Mouse (Mus musculus) hindbrain, embryonic 12.5 days (tissue): ENCODE measurements at regions not wholly inside any gene's neighbourhood (a gene's known extent, or its start where the extent isn't known, plus 50 kb on each side); places are given as distances from the start of the nearest gene placed in this dataset.

Experiments
- ATAC-seq: fragments of 200-750 bp; cut with Nextera tagmentation; 2 replicates; pipeline ENCODE4 v1.8.0; 2017; ENCODE audit warnings: moderate TSS enrichment; ENCODE audit not compliant: low FRiP score
- H3K27ac ChIP-seq: fragments of 300-500 bp; sonication (generic); 2 replicates; pipeline ENCODE4 v1.5.1; 2016; ENCODE audit warnings: mild to moderate bottlenecking
- H3K27me3 ChIP-seq: fragments of 300-500 bp; sonication (generic); 2 replicates; pipeline ENCODE4 v1.6.1; 2016; ENCODE audit warnings: mild to moderate bottlenecking
- H3K36me3 ChIP-seq: fragments of 300-500 bp; sonication (generic); 2 replicates; pipeline ENCODE4 v1.6.1; 2016; ENCODE audit warnings: mild to moderate bottlenecking
- H3K4me1 ChIP-seq: fragments of 300-500 bp; sonication (generic); 2 replicates; pipeline ENCODE4 v1.6.1; 2016
- H3K4me2 ChIP-seq: fragments of 300-500 bp; sonication (generic); replicated peaks from 2 replicates; pipeline ENCODE4 v1.6.1; 2016; ENCODE audit warnings: mild to moderate bottlenecking
- H3K4me3 ChIP-seq: fragments of 300-500 bp; sonication (generic); 2 replicates; pipeline ENCODE4 v1.5.1; 2016; ENCODE audit warnings: mild to moderate bottlenecking
- H3K9ac ChIP-seq: fragments of 300-500 bp; sonication (generic); 2 replicates; pipeline ENCODE4 v1.6.1; 2016; ENCODE audit warnings: mild to moderate bottlenecking, moderate library complexity
- H3K9me3 ChIP-seq: fragments of 300-500 bp; sonication (generic); replicated peaks from 2 replicates; pipeline ENCODE4 v1.6.1; 2016; ENCODE audit warnings: mild to moderate bottlenecking
- WGBS: fragments of 180-500 bp; shearing (Covaris S2); methylation state at CpG from one replicate; pipeline ENCODE4 v1.1.7; 2016; 5-methylcytosine and 5-hydroxymethylcytosine counted together

DNA sequence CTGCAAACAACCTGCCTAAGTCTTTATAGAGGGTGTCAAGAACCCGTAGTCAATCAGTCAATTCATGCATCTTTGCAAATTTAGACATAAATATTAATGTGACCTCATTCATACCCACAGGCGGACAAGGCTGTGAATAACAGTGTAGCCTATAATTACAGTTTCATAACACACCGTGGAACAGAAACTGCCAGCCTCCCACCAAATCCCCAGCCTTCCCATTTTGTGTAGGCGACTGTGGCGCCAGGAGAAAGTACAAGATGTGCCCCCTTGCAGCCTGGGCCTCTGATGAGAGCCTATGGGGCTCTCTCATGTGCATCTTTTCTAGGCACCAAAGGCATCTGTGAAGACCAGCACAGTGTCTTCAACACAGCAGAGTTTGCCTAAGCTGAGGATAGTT is 477.8 kb upstream of the Camk1g start:
- Histone ChIP-seq H3K36me3 (no peaks in the 10 kb centered on the region), H3K9me3 (no peaks in the 10 kb centered on the region), H3K4me2 (no peak overlapping the region), H3K27me3 (no peaks in the 10 kb centered on the region), H3K4me3 (no peak overlapping the region), H3K27ac (no peak overlapping the region), H3K4me1 (0 out of 2 replicates have a peak, but pooled peaks cover 3% of the 10 kb centered on the region), H3K9ac (no peak overlapping the region)
- 56% methylated on average over 5 of the region's 5 CpGs for WGBS
- ATAC-seq = no peak

DNA sequence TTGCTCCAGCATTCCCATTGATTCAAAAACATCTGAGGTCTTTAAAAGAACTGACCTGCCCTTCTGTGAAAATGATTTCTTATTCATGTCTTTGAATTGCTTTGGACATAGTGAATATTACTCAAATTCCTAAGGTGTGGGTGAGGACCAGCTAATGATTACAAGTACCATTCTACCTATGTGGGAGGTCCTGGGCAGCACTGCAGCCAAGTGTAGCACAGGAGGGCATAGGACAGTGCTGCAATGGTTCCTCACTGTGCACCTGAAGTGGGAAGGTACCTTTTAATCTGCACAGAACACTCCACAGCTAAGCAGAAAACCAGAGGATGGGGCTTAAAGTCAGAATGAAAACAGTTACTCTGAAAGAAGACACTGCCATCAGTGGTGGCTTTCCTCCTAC is 474.8 kb upstream of the Camk1g start:
- Histone ChIP-seq H3K9ac (no peak overlapping the region), H3K27me3 (no peaks in the 10 kb centered on the region), H3K36me3 (no peaks in the 10 kb centered on the region), H3K9me3 (no peaks in the 10 kb centered on the region), H3K27ac (no peak overlapping the region), H3K4me2 (no peak overlapping the region), H3K4me3 (no peak overlapping the region), H3K4me1 (0 out of 2 replicates have a peak, but pooled peaks cover 3% of the 10 kb centered on the region)
- ATAC-seq = no peak

DNA sequence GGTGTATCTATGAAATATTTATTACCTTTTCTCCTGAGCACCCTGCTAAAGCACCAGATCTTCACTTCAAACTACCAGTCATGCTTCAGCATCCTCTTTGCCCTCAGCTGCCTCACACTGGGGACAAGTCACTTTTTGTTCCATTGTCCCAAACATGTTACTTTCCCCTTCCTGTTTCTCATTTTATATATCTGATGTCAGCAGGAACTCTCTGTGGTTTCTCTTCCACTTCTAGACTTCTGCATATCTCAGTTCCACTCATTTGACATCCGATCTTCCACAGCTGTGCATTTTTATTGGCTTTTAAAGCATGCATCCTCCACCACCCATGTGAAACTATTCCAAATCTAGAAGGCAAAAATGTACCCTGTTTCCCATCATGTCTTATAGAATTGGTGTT is 474.4 kb upstream of the Camk1g start:
- no peaks in the 10 kb centered on the region for H3K9me3 ChIP-seq
- 64% methylated on average over 1 of the region's 1 CpGs for WGBS
- no peak overlapping the region for H3K4me3 ChIP-seq
- no peak overlapping the region for H3K4me2 ChIP-seq
- no peak overlapping the region for H3K27ac ChIP-seq
- 0 out of 2 replicates have a peak, but pooled peaks cover 3% of the 10 kb centered on the region for H3K4me1 ChIP-seq
- H3K27me3 ChIP-seq = no peaks in the 10 kb centered on the region
- no peaks in the 10 kb centered on the region for H3K36me3 ChIP-seq
- no peak for ATAC-seq
- H3K9ac ChIP-seq = no peak overlapping the region

DNA sequence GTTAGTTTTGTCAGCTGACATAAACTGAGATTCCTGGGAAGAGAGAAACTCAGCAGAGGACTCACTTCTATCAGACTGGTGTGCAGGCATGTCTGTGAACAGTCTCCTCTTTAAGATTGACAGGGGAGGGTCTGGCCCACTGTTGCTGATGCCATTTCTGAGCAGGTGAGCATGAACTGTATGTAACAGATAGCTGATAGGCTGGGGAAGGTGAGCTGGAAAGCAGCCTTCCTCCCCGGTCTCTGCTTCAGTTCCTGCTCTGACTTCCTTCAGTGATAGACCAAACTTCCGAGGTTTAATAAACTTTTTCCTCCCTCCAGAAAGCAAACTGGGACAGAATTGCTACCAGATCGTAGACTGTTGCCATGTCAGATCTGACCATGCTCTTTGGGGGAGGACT is 430.9 kb upstream of the Camk1g start:
- no peak for ATAC-seq
- Histone ChIP-seq H3K9me3 (no peaks in the 10 kb centered on the region), H3K27me3 (no peaks in the 10 kb centered on the region), H3K4me2 (no peak overlapping the region), H3K36me3 (no peaks in the 10 kb centered on the region), H3K4me3 (no peak overlapping the region), H3K4me1 (no peaks in the 10 kb centered on the region), H3K27ac (no peak overlapping the region), H3K9ac (no peak overlapping the region)
- 79% methylated on average over 3 of the region's 3 CpGs for WGBS

DNA sequence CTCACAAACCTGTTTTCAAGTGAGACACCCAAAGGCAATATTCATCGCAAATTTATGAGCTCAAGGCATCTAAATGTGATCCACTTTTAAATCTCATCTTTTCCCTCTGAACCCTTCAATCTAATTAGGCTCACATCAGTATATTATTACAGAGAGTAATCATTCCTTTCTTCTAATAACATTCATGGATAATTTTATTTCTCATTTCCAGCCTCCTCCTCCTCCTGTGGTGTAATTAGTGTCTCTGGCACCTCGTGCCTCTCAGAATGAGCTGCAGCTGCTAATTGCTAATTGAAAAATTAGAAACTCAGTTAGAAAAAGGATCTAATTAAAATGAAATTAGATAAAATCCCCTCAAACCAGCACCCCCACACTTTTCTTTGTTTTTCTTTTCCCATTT is 420.5 kb upstream of the Camk1g start:
- Histone ChIP-seq H3K4me1 (no peaks in the 10 kb centered on the region), H3K4me3 (no peak overlapping the region), H3K9ac (no peak overlapping the region), H3K4me2 (no peak overlapping the region), H3K27me3 (no peaks in the 10 kb centered on the region), H3K27ac (no peak overlapping the region), H3K36me3 (no peaks in the 10 kb centered on the region), H3K9me3 (no peaks in the 10 kb centered on the region)
- ATAC-seq = no peak
- WGBS = 59% methylated on average over 2 of the region's 2 CpGs

DNA sequence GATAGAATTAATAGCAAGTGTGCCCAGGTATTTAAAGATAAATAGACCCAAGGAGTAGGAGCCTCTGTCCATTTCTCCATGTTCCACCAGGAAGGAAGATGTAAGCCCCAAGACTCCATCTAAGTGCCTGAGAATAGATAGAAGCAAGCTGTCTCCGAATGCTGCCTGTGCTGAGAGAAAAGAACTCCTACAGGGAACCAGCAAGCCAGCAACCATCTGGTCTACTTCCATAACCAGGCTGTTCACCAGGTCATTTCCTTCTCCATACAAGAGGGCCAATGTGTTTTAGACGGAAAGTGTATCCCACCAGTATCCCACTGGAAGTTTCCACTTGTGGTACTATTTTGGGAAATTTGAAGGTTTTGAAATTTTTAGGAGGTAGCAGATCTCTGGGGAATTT is 418.4 kb upstream of the Camk1g start:
- Histone ChIP-seq H3K27ac (no peak overlapping the region), H3K4me3 (no peak overlapping the region), H3K4me2 (no peak overlapping the region), H3K9ac (no peak overlapping the region), H3K4me1 (no peaks in the 10 kb centered on the region), H3K36me3 (no peaks in the 10 kb centered on the region), H3K9me3 (no peaks in the 10 kb centered on the region), H3K27me3 (no peaks in the 10 kb centered on the region)
- 91% methylated on average over 2 of the region's 2 CpGs for WGBS
- no peak for ATAC-seq

DNA sequence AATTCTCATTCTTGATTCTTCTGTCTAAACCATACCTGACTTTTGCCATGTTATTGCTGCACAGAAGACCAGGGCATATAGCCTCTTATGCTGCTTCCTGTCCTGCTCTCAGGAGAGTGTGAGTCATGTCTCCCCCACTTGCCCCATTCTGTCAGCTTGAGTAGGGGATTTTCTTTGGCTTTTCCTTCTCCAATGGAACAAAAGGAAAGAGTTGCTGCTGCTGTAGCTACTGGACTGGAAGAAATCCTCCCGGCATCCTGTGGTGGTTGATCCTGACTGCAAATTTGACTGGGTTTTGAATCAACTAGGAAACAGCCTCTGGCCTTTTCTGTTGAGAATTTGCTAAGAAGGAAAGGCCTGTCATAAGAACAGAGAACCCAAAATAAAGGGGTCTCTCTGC is 417.3 kb upstream of the Camk1g start:
- Histone ChIP-seq H3K27me3 (no peaks in the 10 kb centered on the region), H3K4me2 (no peak overlapping the region), H3K27ac (no peak overlapping the region), H3K4me3 (no peak overlapping the region), H3K9me3 (no peaks in the 10 kb centered on the region), H3K4me1 (no peaks in the 10 kb centered on the region), H3K36me3 (no peaks in the 10 kb centered on the region), H3K9ac (no peak overlapping the region)
- 27% methylated on average over 1 of the region's 1 CpGs for WGBS
- no peak for ATAC-seq

DNA sequence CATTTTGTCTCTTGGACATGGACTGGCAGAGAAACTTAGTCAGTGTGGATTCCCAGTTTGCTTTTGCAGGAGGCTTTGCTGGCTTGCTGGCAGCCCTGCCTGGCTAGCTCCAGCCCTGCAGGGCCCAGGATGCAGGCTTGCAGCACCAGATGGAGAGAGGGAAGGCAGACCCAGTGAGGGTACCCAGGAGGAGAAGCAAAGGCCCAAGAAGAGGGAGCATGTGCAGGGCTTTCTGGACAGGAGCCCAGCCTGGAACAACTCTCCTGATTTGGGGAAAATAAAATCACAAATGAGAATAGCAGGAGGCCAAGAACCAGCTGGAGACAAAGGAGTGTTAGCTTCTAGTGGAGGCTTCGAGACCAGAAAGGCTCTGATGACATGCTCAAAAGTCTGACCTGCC is 414.9 kb upstream of the Camk1g start:
- no peak for ATAC-seq
- Histone ChIP-seq H3K9ac (no peak overlapping the region), H3K27me3 (no peaks in the 10 kb centered on the region), H3K27ac (no peak overlapping the region), H3K36me3 (no peaks in the 10 kb centered on the region), H3K4me3 (no peak overlapping the region), H3K9me3 (no peaks in the 10 kb centered on the region), H3K4me2 (no peak overlapping the region), H3K4me1 (no peaks in the 10 kb centered on the region)
- WGBS = 67% methylated on average over 1 of the region's 1 CpGs

DNA sequence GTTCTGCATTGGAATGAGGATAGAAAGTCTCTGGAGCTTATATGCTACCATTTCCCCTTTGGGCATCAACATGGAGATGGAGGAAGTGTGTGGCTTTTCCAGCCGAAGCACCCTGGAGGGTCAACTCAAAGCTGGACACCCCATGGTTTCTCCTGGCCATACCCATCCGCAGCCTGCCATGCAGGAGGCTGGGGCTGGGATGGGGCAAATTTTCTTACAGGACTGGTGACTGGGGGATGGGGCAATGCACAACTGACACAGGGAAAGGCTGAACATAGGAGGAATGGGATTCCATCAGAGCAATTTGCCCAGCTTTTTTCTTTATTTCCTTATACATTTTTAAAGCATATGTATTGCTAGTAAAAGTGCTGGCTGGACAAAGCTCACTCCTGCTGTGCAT is 414.4 kb upstream of the Camk1g start:
- H3K36me3 ChIP-seq = no peaks in the 10 kb centered on the region
- no peaks in the 10 kb centered on the region for H3K9me3 ChIP-seq
- 51% methylated on average over 2 of the region's 2 CpGs for WGBS
- H3K4me3 ChIP-seq = no peak overlapping the region
- no peak overlapping the region for H3K9ac ChIP-seq
- H3K27me3 ChIP-seq = no peaks in the 10 kb centered on the region
- H3K4me1 ChIP-seq = no peaks in the 10 kb centered on the region
- H3K4me2 ChIP-seq = no peak overlapping the region
- no peak for ATAC-seq
- no peak overlapping the region for H3K27ac ChIP-seq

DNA sequence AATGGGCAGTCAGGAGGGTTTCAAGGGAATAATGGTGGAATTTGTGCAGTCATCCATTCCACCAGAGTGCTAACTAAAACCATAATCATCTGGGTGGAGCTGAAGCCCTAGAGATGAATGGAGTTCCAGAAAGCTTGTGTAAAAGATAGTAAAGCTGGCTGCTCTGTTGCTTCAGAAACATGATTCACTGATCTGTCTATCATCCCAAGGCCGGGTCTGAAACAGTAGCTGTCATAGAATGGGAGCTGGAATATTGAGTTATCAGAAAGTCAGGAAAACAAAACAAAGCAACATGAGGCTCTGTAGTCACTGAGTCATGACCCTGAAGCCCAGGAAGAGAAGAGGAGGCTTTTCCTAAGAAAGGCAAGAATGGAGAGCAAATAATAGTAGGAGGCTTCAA is 408.1 kb upstream of the Camk1g start:
- no peak overlapping the region for H3K4me2 ChIP-seq
- H3K27me3 ChIP-seq = no peaks in the 10 kb centered on the region
- WGBS = 56% methylated on average over 1 of the region's 1 CpGs
- H3K4me1 ChIP-seq = no peaks in the 10 kb centered on the region
- no peak for ATAC-seq
- no peak overlapping the region for H3K9ac ChIP-seq
- H3K27ac ChIP-seq = no peak overlapping the region
- no peak overlapping the region for H3K4me3 ChIP-seq
- no peaks in the 10 kb centered on the region for H3K9me3 ChIP-seq
- no peaks in the 10 kb centered on the region for H3K36me3 ChIP-seq

DNA sequence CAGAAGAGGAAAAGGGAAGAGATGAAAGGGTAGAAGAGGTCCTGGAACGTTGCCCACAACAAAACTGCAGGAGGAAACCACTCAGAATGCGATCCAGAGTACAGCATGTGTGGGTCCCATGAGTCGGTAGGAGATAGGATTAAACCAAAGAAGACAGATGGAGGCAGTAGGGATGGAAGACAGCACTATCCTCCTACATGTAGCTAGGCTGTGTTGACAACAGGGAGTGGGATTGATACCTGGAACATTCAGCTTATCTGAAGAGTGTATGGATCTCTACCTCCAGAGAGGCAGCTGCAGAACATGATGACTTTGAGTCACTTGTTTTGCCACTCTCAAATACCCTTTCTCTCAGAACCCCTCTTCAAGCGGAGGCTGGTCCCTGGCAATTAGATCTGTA is 399.4 kb upstream of the Camk1g start:
- H3K27me3 ChIP-seq = no peaks in the 10 kb centered on the region
- ATAC-seq = no peak
- no peaks in the 10 kb centered on the region for H3K9me3 ChIP-seq
- H3K27ac ChIP-seq = no peak overlapping the region
- no peak overlapping the region for H3K4me3 ChIP-seq
- H3K9ac ChIP-seq = no peak overlapping the region
- no peaks in the 10 kb centered on the region for H3K4me1 ChIP-seq
- no peaks in the 10 kb centered on the region for H3K36me3 ChIP-seq
- H3K4me2 ChIP-seq = no peak overlapping the region
- 84% methylated on average over 4 of the region's 4 CpGs for WGBS

DNA sequence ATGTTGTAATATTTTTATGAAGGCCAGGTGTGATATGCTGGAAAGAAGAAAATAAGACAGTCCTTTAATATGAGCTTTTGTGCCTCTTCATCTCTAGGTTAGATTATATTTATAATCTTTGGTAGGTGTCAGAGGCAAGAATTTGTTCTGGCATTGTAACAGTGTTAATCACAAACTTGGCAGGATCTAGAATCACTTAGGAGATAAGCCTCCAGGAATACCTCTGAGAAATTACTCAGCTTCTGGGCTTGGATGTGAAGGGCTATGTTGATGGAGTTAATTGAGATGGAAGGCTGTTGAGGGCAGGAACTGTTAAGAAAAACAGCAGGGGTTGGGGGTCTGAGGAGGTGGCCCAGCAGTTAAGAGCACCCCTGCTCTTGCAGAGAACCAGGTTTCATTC is 394.0 kb upstream of the Camk1g start:
- Histone ChIP-seq H3K27me3 (no peaks in the 10 kb centered on the region), H3K27ac (no peak overlapping the region), H3K4me3 (no peak overlapping the region), H3K4me2 (no peak overlapping the region), H3K36me3 (no peaks in the 10 kb centered on the region), H3K4me1 (no peaks in the 10 kb centered on the region), H3K9me3 (no peaks in the 10 kb centered on the region), H3K9ac (no peak overlapping the region)
- ATAC-seq = no peak

DNA sequence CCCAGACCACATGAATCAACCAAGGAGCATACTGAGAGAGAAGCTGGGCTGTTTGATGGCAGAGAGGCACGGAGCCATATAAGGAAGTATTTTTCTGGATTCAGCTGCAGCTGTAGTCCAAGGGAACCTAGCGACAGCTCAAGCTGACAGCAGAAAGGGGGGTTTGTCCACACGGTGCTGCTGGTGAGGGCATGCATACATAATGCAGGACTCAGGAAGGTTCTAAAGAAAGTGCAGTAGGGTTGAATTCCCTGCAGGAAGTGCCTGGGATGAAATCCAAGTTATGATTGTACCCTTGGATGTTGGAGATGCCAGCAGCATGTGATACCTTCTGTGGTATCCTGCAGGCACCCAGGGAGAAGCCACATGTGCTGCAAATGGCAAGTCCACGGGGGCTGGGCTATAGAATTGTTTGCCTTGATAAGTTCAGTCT is 381.7 kb upstream of the Camk1g start:
- H3K9ac ChIP-seq = no peak overlapping the region
- no peaks in the 10 kb centered on the region for H3K36me3 ChIP-seq
- 23% methylated on average over 4 of the region's 4 CpGs for WGBS
- ATAC-seq = no peak
- H3K4me2 ChIP-seq = no peak overlapping the region
- H3K9me3 ChIP-seq = no peaks in the 10 kb centered on the region
- no peak overlapping the region for H3K4me3 ChIP-seq
- no peak overlapping the region for H3K27ac ChIP-seq
- H3K4me1 ChIP-seq = peaks cover 11% of the 10 kb centered on the region
- H3K27me3 ChIP-seq = no peaks in the 10 kb centered on the region

DNA sequence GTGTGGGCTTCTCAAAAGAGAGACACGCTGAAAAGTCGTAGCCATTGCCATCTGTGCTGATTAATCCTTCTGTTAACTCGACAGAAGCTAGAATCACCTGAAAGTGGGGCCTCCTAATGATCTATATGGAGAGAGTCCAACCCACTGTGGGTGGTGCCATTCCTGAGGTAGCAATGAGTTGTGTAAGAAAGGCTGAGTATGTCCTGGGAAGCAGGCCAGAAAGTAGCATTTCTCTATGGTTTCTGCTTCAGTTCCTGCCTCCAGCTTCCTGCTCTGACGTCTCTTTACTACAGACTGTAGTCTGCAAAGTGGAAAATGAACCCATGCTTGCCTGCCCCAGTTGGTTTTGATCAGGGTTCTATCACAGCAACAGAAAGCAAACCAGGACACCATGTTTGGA is 380.8 kb upstream of the Camk1g start:
- no peak overlapping the region for H3K4me2 ChIP-seq
- WGBS = 74% methylated on average over 4 of the region's 4 CpGs

More for the DNA sequence above, 380.8 kb upstream of the Camk1g start:
- no peak for ATAC-seq
- H3K36me3 ChIP-seq = no peaks in the 10 kb centered on the region
- H3K27me3 ChIP-seq = no peaks in the 10 kb centered on the region
- H3K9me3 ChIP-seq = no peaks in the 10 kb centered on the region
- H3K4me3 ChIP-seq = no peak overlapping the region
- no peak overlapping the region for H3K27ac ChIP-seq
- H3K9ac ChIP-seq = no peak overlapping the region
- peaks cover 11% of the 10 kb centered on the region for H3K4me1 ChIP-seq
